Mouse (Mus musculus): Measurements from ENCODE around the gene Magee2. TPM values are rescaled to one million over a fixed set of nuclear protein-coding genes. Genes with fewer than 3 reads are reported as not detected.
"Not testable (repeated sequence)": the region's sequence is repeated elsewhere in the genome, so short reads cannot be mapped to it uniquely, and the experiment has no call there.

Magee2 gene
- polyA plus RNA-seq (2012; rRNA removed): 0.18 and 0.36 TPM in 2 replicates

DNA sequence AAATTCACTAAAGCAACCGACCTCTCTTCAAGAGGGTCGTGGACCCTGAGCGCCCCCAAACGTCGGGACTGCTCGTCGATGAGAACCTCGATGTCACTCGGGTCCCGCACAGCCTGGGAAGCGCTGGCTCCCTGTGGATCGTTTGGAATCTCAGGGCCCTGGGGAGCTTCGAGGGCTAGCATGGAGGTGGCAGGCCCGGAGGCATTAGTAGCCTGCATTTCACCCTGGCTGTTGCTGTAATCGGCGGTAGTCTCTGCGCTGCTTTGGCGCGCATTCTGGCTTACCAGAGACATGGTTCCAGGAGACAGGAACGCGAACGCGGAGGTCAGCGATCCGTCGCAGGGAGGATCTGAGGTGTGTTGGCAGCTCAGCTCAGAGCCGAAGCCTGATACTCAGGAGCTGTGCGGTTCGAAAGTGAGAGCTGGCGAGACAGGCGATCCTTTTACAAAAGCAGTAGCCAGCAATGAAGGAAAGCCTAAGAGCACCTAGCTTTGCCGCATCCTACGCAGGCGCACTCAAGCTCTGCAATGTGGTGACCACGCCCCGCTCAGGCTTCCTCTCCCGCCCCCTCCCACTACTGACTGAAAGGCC, at the start of gene Magee2:
TSS of gene Magee2 (minus strand) at position 517 of the 591 bp plus-strand sequence.
- peak within 1 kb of the TSS; percentile 53 for H3K4me3 ChIP-seq (ENCODE audit: control insufficient read depth, insufficient read depth, low read length)
- WGBS: 5% methylated on average over 37 of the region's 37 CpGs
- H3K4me1 ChIP-seq (replicated peaks; ENCODE audit: control insufficient read depth, insufficient read depth, low read length): no peaks in the 10 kb centered on the region
- no peaks in the 10 kb centered on the region for H3K27me3 ChIP-seq (ENCODE audit: control insufficient read depth, insufficient read depth, low read length)
- H3K36me3 ChIP-seq (ENCODE audit: control insufficient read depth, insufficient read depth, low read length): no peaks in the 10 kb centered on the region
- TF ChIP-seq POLR2A (IDR thresholded peaks at IDR 0.05; ENCODE audit: control insufficient read depth, extremely low read depth, insufficient read depth, low read length, poor library complexity): no peak
- TF ChIP-seq CTCF (IDR thresholded peaks at IDR 0.05; ENCODE audit: borderline replicate concordance, control insufficient read depth, extremely low read depth, insufficient read depth, low read length, poor library complexity): no peak
- peak; percentile 30 for DNase-seq
- H3K27ac ChIP-seq (ENCODE audit: control insufficient read depth, insufficient read depth, low read length): no peak within 1 kb of the TSS

DNA sequence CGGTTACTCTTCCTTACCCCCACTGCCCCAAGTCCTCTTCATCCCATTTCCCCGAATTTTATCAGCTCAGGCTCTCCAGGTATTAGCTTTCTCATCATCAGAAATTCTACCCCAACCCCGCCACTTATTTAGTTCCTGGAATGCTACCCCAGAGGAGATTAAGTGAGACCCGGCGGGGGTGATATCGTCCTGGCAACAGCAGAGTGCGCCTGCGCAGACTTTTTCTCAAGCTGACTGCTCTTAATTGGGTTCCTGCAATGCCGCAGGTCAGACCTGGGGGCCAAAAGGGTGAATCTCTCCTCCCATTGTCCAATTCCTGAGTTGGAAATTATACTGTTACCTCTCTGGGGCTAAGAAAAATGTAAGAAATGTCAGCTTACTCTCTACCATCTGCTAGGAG, 3.5 kb downstream of the Magee2 start:
- H3K4me3 ChIP-seq (ENCODE audit: control insufficient read depth, insufficient read depth, low read length): no peak overlapping the region
- WGBS: 75% methylated on average over 9 of the region's 9 CpGs
- no peak overlapping the region for H3K27ac ChIP-seq (ENCODE audit: control insufficient read depth, insufficient read depth, low read length)
- H3K27me3 ChIP-seq (ENCODE audit: control insufficient read depth, insufficient read depth, low read length): no peaks in the 10 kb centered on the region
- no peaks in the 10 kb centered on the region for H3K36me3 ChIP-seq (ENCODE audit: control insufficient read depth, insufficient read depth, low read length)
- TF ChIP-seq POLR2A (IDR thresholded peaks at IDR 0.05; ENCODE audit: control insufficient read depth, extremely low read depth, insufficient read depth, low read length, poor library complexity) (no peak), CTCF (IDR thresholded peaks at IDR 0.05; ENCODE audit: borderline replicate concordance, control insufficient read depth, extremely low read depth, insufficient read depth, low read length, poor library complexity) (no peak)
- no peak for DNase-seq
- no peaks in the 10 kb centered on the region for H3K4me1 ChIP-seq (replicated peaks; ENCODE audit: control insufficient read depth, insufficient read depth, low read length)

DNA sequence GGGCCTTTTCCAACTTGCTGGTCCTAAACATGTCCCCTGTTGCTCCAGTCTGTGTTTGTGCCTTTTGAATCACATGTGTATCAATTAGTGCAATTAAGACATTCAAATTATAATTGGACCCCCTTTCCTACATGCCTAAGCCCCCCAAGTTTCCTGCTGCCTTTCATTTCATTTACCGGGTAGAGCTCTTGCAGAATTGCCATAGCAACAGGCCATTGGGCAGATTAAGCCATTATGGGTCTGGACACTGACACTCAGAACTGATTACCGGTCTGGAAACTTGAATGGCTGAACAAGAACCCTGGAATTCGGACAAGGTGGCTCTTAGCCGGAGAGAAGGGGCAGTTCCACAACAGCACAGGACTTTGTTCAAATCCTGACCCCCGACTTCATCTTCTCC, 39.5 kb downstream of the Magee2 start:
- not testable (repeated sequence) for H3K36me3 ChIP-seq (ENCODE audit: control insufficient read depth, insufficient read depth, low read length); H3K27ac ChIP-seq (ENCODE audit: control insufficient read depth, insufficient read depth, low read length); H3K4me1 ChIP-seq (replicated peaks; ENCODE audit: control insufficient read depth, insufficient read depth, low read length); H3K4me3 ChIP-seq (ENCODE audit: control insufficient read depth, insufficient read depth, low read length); DNase-seq; H3K27me3 ChIP-seq (ENCODE audit: control insufficient read depth, insufficient read depth, low read length)
- 97% methylated on average over 4 of the region's 5 CpGs for WGBS

DNA sequence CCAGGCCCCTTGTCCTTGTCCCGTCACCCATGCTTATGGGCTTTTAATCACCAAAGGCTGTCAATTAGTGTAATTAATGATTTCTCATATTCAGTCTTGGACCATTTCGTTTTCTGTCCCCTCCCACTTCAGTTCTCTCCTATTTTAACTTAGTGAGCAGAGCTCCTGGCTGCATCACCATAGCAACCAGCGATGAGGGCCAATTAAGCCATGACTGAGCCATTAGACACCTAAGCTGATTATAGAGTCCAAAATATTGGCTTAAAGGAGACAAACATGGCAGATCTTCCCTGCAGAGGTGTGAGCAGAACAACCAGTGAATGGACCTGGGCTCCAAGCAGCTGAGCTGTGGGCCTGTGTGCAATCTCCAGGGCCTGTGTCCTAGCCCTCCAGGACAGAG, 40.1 kb downstream of the Magee2 start:
- H3K4me3 ChIP-seq (ENCODE audit: control insufficient read depth, insufficient read depth, low read length); DNase-seq; H3K4me1 ChIP-seq (replicated peaks; ENCODE audit: control insufficient read depth, insufficient read depth, low read length); H3K27me3 ChIP-seq (ENCODE audit: control insufficient read depth, insufficient read depth, low read length); H3K36me3 ChIP-seq (ENCODE audit: control insufficient read depth, insufficient read depth, low read length); H3K27ac ChIP-seq (ENCODE audit: control insufficient read depth, insufficient read depth, low read length): not testable (repeated sequence)
- WGBS: 92% methylated on average over 1 of the region's 3 CpGs

DNA sequence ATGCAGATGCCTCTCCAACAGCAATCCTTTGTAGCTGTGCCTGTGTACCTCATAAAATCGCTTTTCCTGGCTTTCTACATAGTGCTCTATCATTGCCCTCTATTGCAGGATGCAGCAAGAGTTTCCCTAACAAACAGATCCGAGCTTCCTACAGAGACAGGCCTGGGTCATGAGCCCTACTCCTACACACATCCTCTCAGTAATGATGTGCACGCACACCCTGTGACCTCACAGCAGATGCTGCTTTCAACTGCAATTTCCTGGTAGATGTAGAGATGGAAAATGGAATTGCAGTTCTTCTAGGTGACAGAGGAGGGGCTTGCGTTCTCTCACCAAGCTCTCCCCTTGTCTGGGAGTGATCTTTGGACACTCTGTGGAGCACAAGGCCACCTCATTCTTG, 43.4 kb downstream of the Magee2 start:
- not testable (repeated sequence) for H3K27ac ChIP-seq (ENCODE audit: control insufficient read depth, insufficient read depth, low read length); H3K27me3 ChIP-seq (ENCODE audit: control insufficient read depth, insufficient read depth, low read length); H3K4me1 ChIP-seq (replicated peaks; ENCODE audit: control insufficient read depth, insufficient read depth, low read length); H3K36me3 ChIP-seq (ENCODE audit: control insufficient read depth, insufficient read depth, low read length); H3K4me3 ChIP-seq (ENCODE audit: control insufficient read depth, insufficient read depth, low read length); DNase-seq
- WGBS: 84% methylated on average over 4 of the region's 4 CpGs

Other genes with a start within 250 kb of the Magee2 start
- 4.3 and 4.4 TPM in 2 replicates for gene Zdhhc15, start 186.2 kb downstream of the Magee2 start, polyA plus RNA-seq (2012; rRNA removed)
- gene Pbdc1, start 222.5 kb upstream of the Magee2 start, polyA plus RNA-seq (2012; rRNA removed): 13.1 and 13.7 TPM in 2 replicates

Measured in thymus, adult 2 months (tissue).